Comparison of ENCODE assay signal across 24 mouse cellular contexts in genomic region chr2:180389486-180389885, GRCm38 (mm10). TPM values are rescaled to one million over a fixed set of nuclear protein-coding genes. Genes with fewer than 3 reads are reported as not detected.
DNase-seq lines count a peak whose midpoint lies in the region; ATAC-seq and TF ChIP-seq lines count a peak whose summit lies in the region.
"Had no signal": no experiment of that assay in that cellular context is flagged by ENCODE, and none has a peak within 500 bp of the region (broad histone marks: within the 10 kb centered on the region; RNA-seq: fewer than 3 reads in every experiment).

No protein-coding gene starts in this region.

- H3K9me3 ChIP-seq in heart, embryonic 10.5 days: no peaks in the 10 kb centered on the region
- no peaks in the 10 kb centered on the region for H3K9me3 ChIP-seq in kidney, embryonic 16.5 days (ENCODE audit: low read length)
- no peaks in the 10 kb centered on the region for H3K9me3 ChIP-seq in heart, embryonic 15.5 days (replicated peaks)
- H3K9me3 ChIP-seq: forebrain, embryonic 10.5 days; limb, embryonic 10.5 days; liver, embryonic 15.5 days had no signal

- no peak for TF ChIP-seq CTCF in kidney, adult 2 months (conservative IDR thresholded peaks at IDR 0.05; ENCODE audit: insufficient read depth, insufficient read length, low read depth, low read length)

- H3K27me3 ChIP-seq in heart, embryonic 10.5 days (ENCODE audit: insufficient read depth, poor library complexity, severe bottlenecking): peaks cover 34% of the 10 kb centered on the region
- H3K27me3 ChIP-seq in kidney, embryonic 16.5 days (ENCODE audit: insufficient read depth, low read length): peaks cover 54% of the 10 kb centered on the region
- peaks cover 3% of the 10 kb centered on the region; the same call in 1 of the 2 replicates for H3K27me3 ChIP-seq in kidney, adult 2 months (replicated peaks; ENCODE audit: control insufficient read depth, insufficient read depth, low read length)
- H3K27me3 ChIP-seq in heart, embryonic 15.5 days: peaks cover 12% of the 10 kb centered on the region; the same call in 1 of the 2 replicates

- H3K4me1 ChIP-seq in heart, embryonic 10.5 days: peaks cover 68% of the 10 kb centered on the region
- H3K4me1 ChIP-seq in kidney, embryonic 16.5 days (ENCODE audit: insufficient read depth, low read length): peaks cover 4% of the 10 kb centered on the region; the same call in 1 of the 2 replicates
- no peaks in the 10 kb centered on the region for H3K4me1 ChIP-seq in kidney, adult 2 months (ENCODE audit: control insufficient read depth, insufficient read depth, low read length)
- H3K4me1 ChIP-seq in heart, embryonic 15.5 days (replicated peaks): peaks cover 37% of the 10 kb centered on the region
- H3K4me1 ChIP-seq: liver, embryonic 15.5 days had no signal

- no peak overlapping the region for H3K4me2 ChIP-seq in kidney, embryonic 16.5 days (replicated peaks; ENCODE audit: low read depth, low read length)
- peak overlapping the region; percentile 71 for H3K4me2 ChIP-seq in heart, embryonic 15.5 days
- H3K4me2 ChIP-seq: liver, embryonic 15.5 days had no signal

- no peak for DNase-seq in heart, embryonic 10.5 days (ENCODE audit: low spot score)
- no peak for DNase-seq in heart, adult 9 months (ENCODE audit: low spot score in 2 of 2)
- no peak for DNase-seq in kidney, adult 2 months
- DNase-seq in heart, postnatal 4 days: peak; percentile 37
- DNase-seq in layer of hippocampus, adult 9-11 months: no peak
- DNase-seq: adrenal gland, postnatal 36 days; cerebellum, adult 9-11 months; gastrocnemius, postnatal 36 days; kidney, adult 11 months; liver; thymus, postnatal 14 days had no signal

- TF ChIP-seq POLR2A in kidney, adult 2 months (IDR thresholded peaks at IDR 0.05; ENCODE audit: low read depth, low read length): no peak

- H3K9ac ChIP-seq in kidney, embryonic 16.5 days (replicated peaks; ENCODE audit: low read length): no peak overlapping the region
- H3K9ac ChIP-seq in heart, embryonic 15.5 days: peak overlapping the region; percentile 92
- H3K9ac ChIP-seq: liver, embryonic 15.5 days had no signal

- peak overlapping the region; percentile 83 for H3K4me3 ChIP-seq in heart, embryonic 10.5 days
- no peak overlapping the region for H3K4me3 ChIP-seq in kidney, embryonic 16.5 days (ENCODE audit: low read length)
- no peak overlapping the region for H3K4me3 ChIP-seq in kidney, adult 2 months (ENCODE audit: insufficient read depth, low read depth, low read length)
- peak overlapping the region; percentile 73 for H3K4me3 ChIP-seq in heart, embryonic 15.5 days
- H3K4me3 ChIP-seq: forebrain, embryonic 10.5 days; limb, embryonic 10.5 days; liver, embryonic 15.5 days had no signal

- H3K36me3 ChIP-seq in heart, embryonic 10.5 days: peaks cover 46% of the 10 kb centered on the region
- no peaks in the 10 kb centered on the region for H3K36me3 ChIP-seq in kidney, embryonic 16.5 days (ENCODE audit: insufficient read depth, low read length)
- no peaks in the 10 kb centered on the region for H3K36me3 ChIP-seq in kidney, adult 2 months (ENCODE audit: control insufficient read depth, insufficient read depth, low read length)
- no peaks in the 10 kb centered on the region for H3K36me3 ChIP-seq in heart, embryonic 15.5 days
- H3K36me3 ChIP-seq: forebrain, embryonic 10.5 days; limb, embryonic 10.5 days; liver, embryonic 15.5 days had no signal

- WGBS in heart, embryonic 10.5 days: 7% methylated on average over 2 of the region's 2 CpGs
- 45% methylated on average over 2 of the region's 2 CpGs for WGBS in kidney, embryonic 16.5 days
- WGBS in kidney, adult 2 months: 56% methylated on average over 2 of the region's 2 CpGs
- 10% methylated on average over 2 of the region's 2 CpGs for WGBS in heart, embryonic 15.5 days

- peak overlapping the region; percentile 96 for H3K27ac ChIP-seq in heart, embryonic 10.5 days
- H3K27ac ChIP-seq in kidney, embryonic 16.5 days (ENCODE audit: low read length): no peak overlapping the region
- no peak overlapping the region for H3K27ac ChIP-seq in kidney, adult 2 months (ENCODE audit: insufficient read depth, low read depth, low read length)
- peak overlapping the region; percentile 97 for H3K27ac ChIP-seq in heart, embryonic 15.5 days
- H3K27ac ChIP-seq: forebrain, embryonic 10.5 days; kidney, postnatal 0 days; limb, embryonic 10.5 days; liver, embryonic 15.5 days; macrophage had no signal

- ATAC-seq in kidney, embryonic 16.5 days (ENCODE audit: low FRiP score, low TSS enrichment): 0 out of 2 replicates have a peak, but pooled peaks have one; percentile 29
- no peak for ATAC-seq in heart, embryonic 15.5 days (replicated peaks; ENCODE audit: insufficient number of reproducible peaks, insufficient read depth, low FRiP score, low read depth)
- ATAC-seq: forebrain, embryonic 16.5 days had no signal

RNA-seq across cellular contexts. Expression of gene Gata5, which starts 55.0 kb away (rescaled TPM):
- polyA plus RNA-seq in heart, embryonic 10.5 days (2016; fragmentation: Nextera tagmentation; extraction: Ambion mirVana): 34.7 and 41.3 TPM in 2 replicates
- 3.9 and 4.6 TPM in 2 replicates for polyA plus RNA-seq in kidney, embryonic 16.5 days (2015; fragmentation: Nextera tagmentation; extraction: Ambion mirVana)
- 1.2 TPM in 2 replicates for polyA plus RNA-seq in kidney, adult 2 months (2012; rRNA removed)
- polyA plus RNA-seq in heart, embryonic 15.5 days (2015; fragmentation: Nextera tagmentation; extraction: Ambion mirVana): 5.3 and 7.9 TPM in 2 replicates
- 1 to 10 TPM; 1.6 to 2.5 TPM for total RNA-seq in heart, postnatal 4 days (2021)
- total RNA-seq: common myeloid progenitor, adult 5-6 weeks; gastrocnemius, postnatal 36 days; hematopoietic stem cell, adult 5-6 weeks; layer of hippocampus, postnatal 10 days; left cerebral cortex, adult 8-10 months; midbrain, postnatal 0 days had no signal
- polyA plus RNA-seq: forebrain, embryonic 10.5 days; forebrain, embryonic 16.5 days; macrophage; midbrain, postnatal 0 days had no signal

Comparison
In these comparisons a context has a peak if more than half of its experiments do, and no peak if none do; other contexts are left out.
1. H3K27ac ChIP-seq: peak in heart, embryonic 10.5 days (single experiment) and heart, embryonic 15.5 days (single experiment); none in kidney, embryonic 16.5 days (single experiment) and kidney, adult 2 months (single experiment).
2. H3K4me3 ChIP-seq: peak in heart, embryonic 10.5 days (single experiment) and heart, embryonic 15.5 days (single experiment); none in kidney, embryonic 16.5 days (single experiment) and kidney, adult 2 months (single experiment).